Mouse (Mus musculus) midbrain, embryonic 11.5 days (tissue): ENCODE data around the gene Cox8a. TPM values are rescaled to one million over a fixed set of nuclear protein-coding genes. Genes with fewer than 3 reads are reported as not detected.

ENCODE experiments used
- ATAC-seq: fragments of 200-750 bp; cut with Nextera tagmentation; 2 replicates; pipeline ENCODE4 v1.8.0; 2017; ENCODE audit warnings: moderate TSS enrichment, moderate library complexity; ENCODE audit not compliant: low FRiP score
- DNase-seq: peaks from one replicate; pipeline ENCODE4 v3.0.0; 2015; ENCODE audit warnings: low spot score; ENCODE audit errors: missing footprints
- H3K27ac ChIP-seq: fragments of 300-500 bp; sonication (generic); 2 replicates; pipeline ENCODE4 v1.5.1; 2014; ENCODE audit warnings: low read depth, low read length
- H3K27me3 ChIP-seq: fragments of 300-500 bp; sonication (generic); 2 replicates; pipeline ENCODE4 v1.6.1; 2014; ENCODE audit warnings: mild to moderate bottlenecking, low read length, moderate library complexity, mixed read lengths; ENCODE audit not compliant: control insufficient read depth, insufficient read depth
- H3K36me3 ChIP-seq: fragments of 300-500 bp; sonication (generic); 2 replicates; pipeline ENCODE4 v1.6.1; 2014; ENCODE audit warnings: mild to moderate bottlenecking, low read length, moderate library complexity, mixed read lengths; ENCODE audit not compliant: control insufficient read depth, insufficient read depth
- H3K4me1 ChIP-seq: fragments of 300-500 bp; sonication (generic); 2 replicates; pipeline ENCODE4 v1.6.1; 2014; ENCODE audit warnings: low read length; ENCODE audit not compliant: control insufficient read depth, insufficient read depth
- H3K4me2 ChIP-seq: fragments of 300-500 bp; sonication (generic); 2 replicates; pipeline ENCODE4 v1.6.1; 2014; ENCODE audit warnings: mild to moderate bottlenecking, moderate library complexity
- H3K4me3 ChIP-seq: fragments of 300-500 bp; sonication (generic); 2 replicates; pipeline ENCODE4 v1.5.1; 2014; ENCODE audit warnings: low read depth, low read length
- H3K9ac ChIP-seq: fragments of 300-500 bp; sonication (generic); 2 replicates; pipeline ENCODE4 v1.6.1; 2014; ENCODE audit warnings: low read length
- H3K9me3 ChIP-seq: fragments of 300-500 bp; sonication (generic); 2 replicates; pipeline ENCODE4 v1.6.1; 2016; ENCODE audit warnings: low read length; ENCODE audit not compliant: control insufficient read depth
- WGBS: fragments of 180-500 bp; shearing (Covaris S2); extraction: QIAGEN DNeasy Blood & Tissue Kit; methylation state at CpG from one replicate; pipeline ENCODE4 v1.1.7; 2014; 5-methylcytosine and 5-hydroxymethylcytosine counted together
- polyA plus RNA-seq: library from polyadenylated mRNA; unstranded; fragments of >200 nt; fragmentation: Nextera tagmentation; extraction: Ambion mirVana; gene quantifications from 2 replicates; pipeline ENCODE4 v1.2.1, GENCODE M21; 2014

Gene Cox8a
- polyA plus RNA-seq, result 730 and 757 TPM in 2 replicates

GRCm38 (mm10) chr19:7217162-7217925 is at the start of gene Cox8a:
Cox8a (minus strand) TSS chr19:7217616.
- Histone ChIP-seq H3K4me1 (peaks cover 15% of the 10 kb centered on the region), H3K36me3 (peaks cover 8% of the 10 kb centered on the region), H3K27me3 (no peaks in the 10 kb centered on the region), H3K4me3 (peak within 1 kb of the TSS; percentile 93), H3K9ac (peak within 1 kb of the TSS; percentile 85), H3K4me2 (peak within 1 kb of the TSS; percentile 74), H3K27ac (peak within 1 kb of the TSS; percentile 44), H3K9me3 (no peaks in the 10 kb centered on the region)
- DNase-seq (peak; percentile 99), ATAC-seq (peak; percentile 98)
- WGBS, result under 1% methylated on average over 50 of the region's 50 CpGs

- Histone ChIP-seq H3K9ac (peak overlapping the region; percentile 95), H3K9me3 (no peaks in the 10 kb centered on the region), H3K4me2 (peak overlapping the region; percentile 94), H3K4me3 (peak overlapping the region; percentile 4; the same call in 1 of the 2 replicates), H3K4me1 (peaks cover 55% of the 10 kb centered on the region), H3K36me3 (peaks cover 11% of the 10 kb centered on the region), H3K27me3 (no peaks in the 10 kb centered on the region), H3K27ac (peak overlapping the region; percentile 99)
- WGBS, result 17% methylated on average over 4 of the region's 4 CpGs
- DNase-seq (peak; percentile 93), ATAC-seq (no peak; the same call in 1 of the 2 replicates)
Measured at GRCm38 (mm10) chr19:7266421-7266831, 49.0 kb upstream of the Cox8a start.

DNA sequence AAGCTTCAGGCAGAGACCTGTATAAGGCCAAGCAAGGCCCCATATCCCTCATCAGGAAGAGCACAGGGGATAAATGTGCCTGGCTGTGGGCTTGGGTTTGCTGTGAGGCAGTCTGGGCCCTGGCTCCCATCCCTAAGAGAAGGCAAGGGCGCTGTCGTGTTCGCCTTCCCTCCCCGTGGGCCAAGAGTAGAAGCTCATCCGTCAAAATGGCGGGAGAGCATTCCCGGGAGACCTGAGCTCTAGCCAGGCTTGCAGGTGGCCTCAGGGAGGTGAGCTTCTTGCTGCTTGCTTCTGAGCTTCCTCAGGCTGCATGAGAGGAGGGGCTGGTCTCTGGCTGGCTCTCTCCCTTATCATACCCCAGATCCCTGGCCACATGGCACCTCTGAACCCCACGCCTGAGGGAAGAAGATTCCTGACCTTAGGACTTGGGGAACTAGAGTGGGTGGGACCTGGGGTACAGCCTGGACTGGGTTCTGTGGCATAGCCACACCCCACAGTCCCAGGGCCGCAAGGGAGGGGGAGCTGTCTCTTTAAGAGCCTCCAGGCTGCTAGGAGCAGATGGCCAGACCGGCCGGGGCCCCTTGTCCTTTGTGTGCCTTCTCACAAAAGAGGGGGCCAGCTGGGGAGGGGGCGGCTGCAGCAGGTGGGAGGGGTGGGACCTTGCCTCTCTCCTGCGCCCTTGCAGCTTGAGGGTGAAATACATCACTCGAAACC is 48.2 kb upstream of the Cox8a start:
- WGBS, result 9% methylated on average over 14 of the region's 14 CpGs
- DNase-seq, result peak; percentile 98
- H3K9ac ChIP-seq, result peak overlapping the region; percentile 95
- H3K9me3 ChIP-seq, result no peaks in the 10 kb centered on the region
- H3K27ac ChIP-seq, result peak overlapping the region; percentile 99
- no peaks in the 10 kb centered on the region for H3K27me3 ChIP-seq
- peak overlapping the region; percentile 4; the same call in 1 of the 2 replicates for H3K4me3 ChIP-seq
- peaks cover 48% of the 10 kb centered on the region for H3K4me1 ChIP-seq
- H3K36me3 ChIP-seq, result peaks cover 3% of the 10 kb centered on the region
- H3K4me2 ChIP-seq, result peak overlapping the region; percentile 94
- peak; percentile 62 for ATAC-seq

DNA sequence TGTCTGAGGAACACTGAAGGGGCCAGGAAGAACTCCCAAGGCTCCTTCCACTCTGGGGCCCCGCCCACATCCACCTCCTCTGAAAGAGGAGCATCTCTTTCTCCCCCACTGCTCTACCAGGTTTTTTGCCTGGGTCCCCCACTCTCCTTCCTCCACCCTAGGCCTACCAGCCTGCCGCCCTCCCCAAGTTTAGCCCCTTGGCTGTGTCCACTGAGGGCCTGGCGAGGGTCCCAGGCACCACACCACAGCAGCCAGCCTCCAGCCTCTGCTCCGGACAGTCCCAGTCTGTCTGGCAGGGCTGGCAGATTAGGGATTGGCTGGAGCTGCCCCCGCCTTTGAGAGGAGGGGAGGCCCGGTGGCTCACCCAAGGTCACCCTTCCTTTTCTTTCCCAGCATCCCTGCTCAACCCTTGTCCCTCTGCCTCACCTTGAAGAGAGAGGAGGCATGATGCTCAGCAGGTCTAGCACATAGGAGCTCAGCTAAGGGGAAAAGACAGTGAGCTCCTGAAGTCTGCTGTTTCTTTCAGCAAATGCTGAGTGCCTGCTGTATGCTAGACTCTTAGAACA is 47.4 kb upstream of the Cox8a start:
- Histone ChIP-seq H3K27ac (peak overlapping the region; percentile 99), H3K4me3 (no peak overlapping the region), H3K27me3 (no peaks in the 10 kb centered on the region), H3K4me2 (peak overlapping the region; percentile 94), H3K9me3 (no peaks in the 10 kb centered on the region), H3K36me3 (no peaks in the 10 kb centered on the region), H3K9ac (peak overlapping the region; percentile 95), H3K4me1 (peaks cover 41% of the 10 kb centered on the region)
- 9% methylated on average over 6 of the region's 6 CpGs for WGBS
- DNase-seq (peak; percentile 92), ATAC-seq (no peak; the same call in 1 of the 2 replicates)

DNA sequence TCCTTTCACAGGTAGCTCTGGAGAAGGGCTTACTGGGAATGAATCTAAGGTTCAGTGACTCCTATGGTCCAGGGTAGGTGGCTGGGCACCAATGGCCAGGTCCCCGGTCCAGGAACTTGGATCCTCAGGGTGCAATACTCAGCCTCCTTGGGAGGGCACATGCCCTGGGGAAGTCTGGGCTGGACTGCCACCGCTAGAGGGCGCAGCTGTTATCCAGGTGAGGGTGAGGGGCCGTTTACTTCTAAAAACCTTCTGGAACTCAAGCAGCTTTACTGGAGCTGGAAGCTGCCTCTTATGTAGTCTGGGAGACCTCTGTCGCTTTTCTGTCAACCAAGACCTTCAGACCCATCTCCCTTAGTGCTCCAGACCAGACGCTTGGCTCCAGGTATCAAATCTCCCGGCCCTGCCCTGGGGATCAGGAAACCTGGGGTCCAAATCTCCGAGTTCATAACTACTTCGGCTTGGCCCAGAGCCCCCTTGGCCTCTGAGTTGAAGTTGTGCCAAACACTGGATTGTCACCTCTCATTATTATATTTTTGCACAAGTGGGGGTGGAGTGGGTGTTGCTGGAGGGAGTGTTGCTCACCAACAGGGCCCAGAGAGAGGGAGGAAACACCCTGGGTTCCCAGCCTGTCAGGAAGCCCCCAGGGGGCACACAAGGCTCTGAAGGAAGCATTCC is 46.8 kb upstream of the Cox8a start:
- Histone ChIP-seq H3K27me3 (no peaks in the 10 kb centered on the region), H3K9ac (peak overlapping the region; percentile 95), H3K4me2 (peak overlapping the region; percentile 94), H3K27ac (peak overlapping the region; percentile 99), H3K36me3 (no peaks in the 10 kb centered on the region), H3K4me1 (peaks cover 38% of the 10 kb centered on the region), H3K4me3 (no peak overlapping the region), H3K9me3 (no peaks in the 10 kb centered on the region)
- ATAC-seq (no peak), DNase-seq (peak; percentile 97)
- WGBS, result 17% methylated on average over 9 of the region's 9 CpGs

GRCm38 (mm10) chr19:7262592-7262991 is 45.2 kb upstream of the Cox8a start:
- Histone ChIP-seq H3K27ac (no peak overlapping the region), H3K36me3 (no peaks in the 10 kb centered on the region), H3K4me1 (peaks cover 34% of the 10 kb centered on the region), H3K27me3 (no peaks in the 10 kb centered on the region), H3K9ac (no peak overlapping the region), H3K4me3 (no peak overlapping the region), H3K4me2 (no peak overlapping the region), H3K9me3 (no peaks in the 10 kb centered on the region)
- DNase-seq (no peak), ATAC-seq (no peak)
- WGBS, result 85% methylated on average over 1 of the region's 1 CpGs

DNA sequence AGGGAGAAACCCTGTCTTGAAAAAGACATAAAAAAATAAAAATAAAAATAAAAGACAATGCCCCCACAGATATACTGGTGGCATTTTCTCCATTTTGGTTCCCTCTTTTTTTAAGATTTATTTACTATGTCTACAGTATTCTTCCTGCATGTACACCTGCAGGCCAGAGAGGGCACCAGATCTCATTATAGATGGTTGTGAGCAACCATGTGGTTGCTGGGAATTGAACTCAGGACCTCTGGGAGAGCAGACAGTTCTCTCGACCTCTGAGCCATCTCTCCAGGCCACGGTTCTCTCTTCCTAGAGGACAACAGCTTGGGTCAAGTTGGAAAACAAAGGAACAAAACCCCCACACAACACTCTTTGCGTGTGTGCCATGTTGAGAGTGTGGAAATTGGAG is 44.5 kb upstream of the Cox8a start:
- Histone ChIP-seq H3K27ac (no peak overlapping the region), H3K9me3 (no peaks in the 10 kb centered on the region), H3K4me3 (no peak overlapping the region), H3K4me1 (peaks cover 28% of the 10 kb centered on the region), H3K36me3 (no peaks in the 10 kb centered on the region), H3K27me3 (no peaks in the 10 kb centered on the region), H3K9ac (no peak overlapping the region), H3K4me2 (no peak overlapping the region)
- no peak for DNase-seq
- WGBS, result 90% methylated on average over 3 of the region's 3 CpGs
- ATAC-seq, result no peak

DNA sequence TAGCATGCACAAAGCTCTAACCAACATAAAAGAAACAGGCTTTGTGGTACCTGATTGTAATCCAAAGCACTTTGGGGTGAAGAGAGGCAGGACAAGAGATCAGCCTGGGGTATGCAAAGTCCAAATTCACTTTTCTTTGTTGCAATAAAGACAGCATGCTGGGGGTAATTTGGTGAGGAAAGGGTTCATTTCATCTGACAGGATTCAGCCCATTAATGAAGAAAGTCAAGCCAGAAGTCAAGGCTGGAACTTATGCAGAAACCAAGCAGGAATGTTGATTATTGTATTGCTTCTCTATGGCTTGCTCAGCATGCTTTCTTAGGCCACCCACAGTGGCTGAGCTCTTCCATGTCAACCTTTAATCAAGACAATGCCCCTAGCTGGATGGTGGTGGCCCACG is 44.1 kb upstream of the Cox8a start:
- WGBS, result 80% methylated on average over 1 of the region's 1 CpGs
- H3K36me3 ChIP-seq, result no peaks in the 10 kb centered on the region
- H3K9me3 ChIP-seq, result no peaks in the 10 kb centered on the region
- H3K4me1 ChIP-seq, result peaks cover 23% of the 10 kb centered on the region
- no peak for DNase-seq
- H3K27ac ChIP-seq, result no peak overlapping the region
- no peak overlapping the region for H3K4me2 ChIP-seq
- no peaks in the 10 kb centered on the region for H3K27me3 ChIP-seq
- H3K4me3 ChIP-seq, result no peak overlapping the region
- H3K9ac ChIP-seq, result no peak overlapping the region
- ATAC-seq, result no peak
